9 mouse cellular contexts compared by ENCODE assay signal in genomic region chr11:79589317-79590075, GRCm38 (mm10). TPM values are rescaled to one million over a fixed set of nuclear protein-coding genes. Genes with fewer than 3 reads are reported as not detected.
A peak's percentile ranks its signal among the peaks of the same experiment; 100 is the strongest.
DNase-seq lines count a peak whose midpoint lies in the region; ATAC-seq and TF ChIP-seq lines count a peak whose summit lies in the region.
"Had no signal": no experiment of that assay in that cellular context is flagged by ENCODE, and none has a peak within 500 bp of the region (broad histone marks: within the 10 kb centered on the region; RNA-seq: fewer than 3 reads in every experiment).

No protein-coding gene starts in this region.

- no peaks in the 10 kb centered on the region for H3K9me3 ChIP-seq in liver, embryonic 12.5 days (replicated peaks)
- H3K9me3 ChIP-seq in stomach, postnatal 0 days (ENCODE audit: control insufficient read depth, low read length) = no peaks in the 10 kb centered on the region

- H3K27me3 ChIP-seq in cerebellum, adult 2 months (ENCODE audit: control insufficient read depth, insufficient read depth, low read length) = no peaks in the 10 kb centered on the region
- H3K27me3 ChIP-seq in liver, adult 2 months (ENCODE audit: control insufficient read depth, insufficient read depth, low read length) = peaks cover 17% of the 10 kb centered on the region
- H3K27me3 ChIP-seq in liver, embryonic 12.5 days (replicated peaks) = peaks cover 89% of the 10 kb centered on the region
- peaks cover 9% of the 10 kb centered on the region; the same call in 1 of the 2 replicates for H3K27me3 ChIP-seq in stomach, postnatal 0 days (ENCODE audit: control insufficient read depth, insufficient read depth, low read length)

- TF ChIP-seq CTCF in cerebellum, adult 2 months (IDR thresholded peaks at IDR 0.05; ENCODE audit: borderline replicate concordance, insufficient read depth, low read depth, low read length) = peak; percentile 54
- 0 out of 2 replicates have a peak, but pooled peaks have one; percentile 13 for TF ChIP-seq CTCF in liver, adult 2 months (IDR thresholded peaks at IDR 0.05; ENCODE audit: low read depth, low read length)
- peak; percentile 63 for TF ChIP-seq CTCF in stomach, postnatal 0 days (IDR thresholded peaks at IDR 0.05; ENCODE audit: low read depth)

- H3K79me2 ChIP-seq in liver, adult 2 months (ENCODE audit: control insufficient read depth, insufficient read depth, low read length) = no peaks in the 10 kb centered on the region

- WGBS in cerebellum, adult 2 months = 68% methylated on average over 14 of the region's 14 CpGs
- 51% methylated on average over 14 of the region's 14 CpGs for WGBS in liver, adult 2 months
- WGBS in liver, embryonic 12.5 days (ENCODE audit: insufficient replicate concordance) = 41% methylated on average over 14 of the region's 14 CpGs
- 55% methylated on average over 14 of the region's 14 CpGs for WGBS in stomach, postnatal 0 days

- no peak overlapping the region for H3K9ac ChIP-seq in liver, adult 2 months (ENCODE audit: low read depth, low read length)
- no peak overlapping the region for H3K9ac ChIP-seq in liver, embryonic 12.5 days
- no peak overlapping the region for H3K9ac ChIP-seq in stomach, postnatal 0 days (ENCODE audit: low read length)

- peaks cover 12% of the 10 kb centered on the region for H3K4me1 ChIP-seq in cerebellum, adult 2 months (ENCODE audit: control insufficient read depth, insufficient read depth, low read length)
- H3K4me1 ChIP-seq in liver, adult 2 months (ENCODE audit: control insufficient read depth, insufficient read depth, low read length) = no peaks in the 10 kb centered on the region
- H3K4me1 ChIP-seq in liver, embryonic 12.5 days = peaks cover 12% of the 10 kb centered on the region
- no peaks in the 10 kb centered on the region for H3K4me1 ChIP-seq in stomach, postnatal 0 days (replicated peaks; ENCODE audit: control insufficient read depth, insufficient read depth)

- no peak for TF ChIP-seq POLR2A in cerebellum, adult 2 months (IDR thresholded peaks at IDR 0.05; ENCODE audit: borderline replicate concordance, insufficient read depth, low read length)
- TF ChIP-seq POLR2A in liver, adult 2 months (IDR thresholded peaks at IDR 0.05; ENCODE audit: extremely low read depth, insufficient read depth, low read length) = no peak

- no peak overlapping the region for H3K27ac ChIP-seq in cerebellum, adult 2 months (ENCODE audit: insufficient read depth, low read length)
- no peak overlapping the region for H3K27ac ChIP-seq in liver, adult 2 months (replicated peaks; ENCODE audit: insufficient read depth, low read depth, low read length)
- no peak overlapping the region for H3K27ac ChIP-seq in liver, embryonic 12.5 days
- H3K27ac ChIP-seq in stomach, postnatal 0 days (replicated peaks) = no peak overlapping the region

- no peak for TF ChIP-seq EP300 in stomach, postnatal 0 days (optimal IDR thresholded peaks at IDR 0.05)

- H3K4me3 ChIP-seq in cerebellum, adult 2 months (replicated peaks; ENCODE audit: insufficient read depth, low read depth, low read length) = no peak overlapping the region
- no peak overlapping the region for H3K4me3 ChIP-seq in liver, adult 2 months (ENCODE audit: insufficient read depth, low read depth, low read length)
- H3K4me3 ChIP-seq in liver, embryonic 12.5 days = no peak overlapping the region
- H3K4me3 ChIP-seq in stomach, postnatal 0 days (ENCODE audit: low read depth, low read length) = no peak overlapping the region

- ATAC-seq in cerebellum, adult (ENCODE audit: insufficient number of reproducible peaks, low FRiP score, low TSS enrichment) = no peak
- no peak for ATAC-seq in liver, embryonic 12.5 days
- no peak for ATAC-seq in stomach, postnatal 0 days (ENCODE audit: low FRiP score, low TSS enrichment)

- H3K36me3 ChIP-seq in liver, adult 2 months (ENCODE audit: control insufficient read depth, insufficient read depth, low read length) = no peaks in the 10 kb centered on the region
- H3K36me3 ChIP-seq in liver, embryonic 12.5 days = no peaks in the 10 kb centered on the region
- no peaks in the 10 kb centered on the region for H3K36me3 ChIP-seq in stomach, postnatal 0 days (ENCODE audit: control insufficient read depth, insufficient read depth, low read length)

- H3K4me2 ChIP-seq in liver, embryonic 12.5 days = no peak overlapping the region
- H3K4me2 ChIP-seq in stomach, postnatal 0 days (replicated peaks; ENCODE audit: low read depth) = no peak overlapping the region

- peak; percentile 56 to 61 for DNase-seq in cerebellum, adult 2 months
- no peak for DNase-seq in liver, adult 2 months (ENCODE audit: extremely low read depth, low read depth, low spot score)
- peak; percentile 75 to 80 for DNase-seq in cerebellum, postnatal 10 days
- peak; percentile 54 for DNase-seq in stomach, postnatal 0 days (ENCODE audit: low spot score)
- DNase-seq in gastrocnemius, adult 8-10 months (ENCODE audit: low spot score in 2 of 2) = no peak
- no peak for DNase-seq in frontal cortex, postnatal 36 days (ENCODE audit: low spot score in 2 of 2)

RNA-seq across cellular contexts. Expression of gene Rab11fip4, which starts 1.5 kb away (rescaled TPM):
- polyA plus RNA-seq in cerebellum, adult 2 months (2012; rRNA removed) = 94.8 and 95.7 TPM in 2 replicates
- 3.1 and 6.2 TPM in 2 replicates for total RNA-seq in liver, adult 2 months (2014; rRNA removed)
- 7.7 and 8.1 TPM in 2 replicates for polyA plus RNA-seq in liver, adult 2 months (2012; rRNA removed)
- polyA plus RNA-seq in liver, embryonic 12.5 days (2016; fragmentation: Nextera tagmentation; extraction: Ambion mirVana) = 1.1 and 1.5 TPM in 2 replicates
- polyA plus RNA-seq in stomach, postnatal 0 days (2015; fragmentation: Nextera tagmentation; extraction: Ambion mirVana) = 0.98 and 1.7 TPM in 2 replicates
- total RNA-seq in gastrocnemius, adult 8-10 months (2022) = under 1 TPM; 0.10 to 0.81 (median 0.28) TPM

RNA-seq across cellular contexts. Expression of gene Evi2a, which starts 59.1 kb away (rescaled TPM):
- polyA plus RNA-seq in cerebellum, adult 2 months (2012; rRNA removed) = 56.4 and 72.3 TPM in 2 replicates
- 2.1 and 2.6 TPM in 2 replicates for total RNA-seq in liver, adult 2 months (2014; rRNA removed)
- polyA plus RNA-seq in liver, adult 2 months (2012; rRNA removed) = 0.72 and 1.5 TPM in 2 replicates
- 3.4 and 4.2 TPM in 2 replicates for polyA plus RNA-seq in liver, embryonic 12.5 days (2016; fragmentation: Nextera tagmentation; extraction: Ambion mirVana)
- polyA plus RNA-seq in stomach, postnatal 0 days (2015; fragmentation: Nextera tagmentation; extraction: Ambion mirVana) = 3.0 and 4.5 TPM in 2 replicates
- 1 to 10 TPM; 1.8 to 6.6 (median 5.6) TPM for total RNA-seq in gastrocnemius, adult 8-10 months (2022)

RNA-seq across cellular contexts. Expression of gene Evi2, which starts 59.1 kb away (rescaled TPM):
- 0.10 and 0.16 TPM in 2 replicates for polyA plus RNA-seq in cerebellum, adult 2 months (2012; rRNA removed)
- total RNA-seq in liver, adult 2 months (2014; rRNA removed) = 0.13 and 0.18 TPM in 2 replicates
- polyA plus RNA-seq in liver, adult 2 months (2012; rRNA removed) = 0.04 and 0.23 TPM in 2 replicates
- polyA plus RNA-seq in liver, embryonic 12.5 days (2016; fragmentation: Nextera tagmentation; extraction: Ambion mirVana) = 0.66 and 0.77 TPM in 2 replicates
- polyA plus RNA-seq in stomach, postnatal 0 days (2015; fragmentation: Nextera tagmentation; extraction: Ambion mirVana) = 0.05 and 0.28 TPM in 2 replicates
- under 1 TPM in 1 of 4 experiments, not detected in 3; 0.19 TPM for total RNA-seq in gastrocnemius, adult 8-10 months (2022)
- total RNA-seq: layer of hippocampus, adult 18-20 months had no signal

Comparison
In these comparisons a context has a peak if more than half of its experiments do, and no peak if none do; other contexts are left out.
1. DNase-seq: peak in cerebellum, adult 2 months (2 of 2), cerebellum, postnatal 10 days (2 of 2) and stomach, postnatal 0 days (single experiment); none in liver, adult 2 months (single experiment), gastrocnemius, adult 8-10 months (0 of 2) and frontal cortex, postnatal 36 days (0 of 2).
2. CTCF ChIP-seq: peak in every context shown above with its lines; median percentile 63 in stomach, postnatal 0 days; 54 in cerebellum, adult 2 months; 13 in liver, adult 2 months.
3. RNA of gene Rab11fip4, which starts 1.5 kb away (polyA plus RNA-seq): 94.8 to 95.7 TPM in cerebellum, adult 2 months; 7.7 to 8.1 TPM in liver, adult 2 months, 1.1 to 1.5 TPM in liver, embryonic 12.5 days and 0.98 to 1.7 TPM in stomach, postnatal 0 days; every median in the first group is over 10 times any median in the second.
4. RNA of gene Evi2a, which starts 59.1 kb away (polyA plus RNA-seq): 56.4 to 72.3 TPM in cerebellum, adult 2 months; 3.4 to 4.2 TPM in liver, embryonic 12.5 days, 3.0 to 4.5 TPM in stomach, postnatal 0 days and 0.72 to 1.5 TPM in liver, adult 2 months; every median in the first group is over 10 times any median in the second.